Mouse (Mus musculus) kidney, adult 2 months (tissue): ENCODE measurements around the gene Rps6kc1.

Source experiments
- CTCF ChIP-seq: fragments of 200-500 bp; conservative IDR thresholded peaks from 2 replicates; pipeline ENCODE4 v1.5.1; 2011; ENCODE audit warnings: low read depth, mild to moderate bottlenecking, control low read depth, low read length, moderate library complexity, mixed read lengths; ENCODE audit not compliant: insufficient read depth, insufficient read length
- POLR2A ChIP-seq: fragments of 200-500 bp; IDR thresholded peaks from one replicate; pipeline ENCODE4 v1.6.1; 2011; ENCODE audit warnings: low read depth, low read length, control low read depth

GRCm38 (mm10) chr1:190767621-190768020 is 143.9 kb downstream of the Rps6kc1 start:
- no peak for TF ChIP-seq CTCF
- TF ChIP-seq POLR2A, result no peak
